Mouse (Mus musculus) heart, adult 2 months (tissue): ENCODE data around the gene Efna3. TPM values are rescaled to one million over a fixed set of nuclear protein-coding genes. Genes with fewer than 3 reads are reported as not detected.
A peak's percentile ranks its signal among the peaks of the same experiment; 100 is the strongest.

Source experiments
- DNase-seq, 2 experiments: peaks; one replicate each; pipeline ENCODE4 v3.0.0; 2021
- H3K27ac ChIP-seq: fragments of 200-600 bp; 2 replicates; pipeline ENCODE4 v1.8.1; 2022
- H3K27me3 ChIP-seq: fragments of 200-500 bp; 2 replicates; pipeline ENCODE4 v1.6.1; 2012; ENCODE audit warnings: mild to moderate bottlenecking, low read length, inconsistent platforms, mixed read lengths; ENCODE audit not compliant: control insufficient read depth, insufficient read depth
- H3K36me3 ChIP-seq: fragments of 200-500 bp; 2 replicates; pipeline ENCODE4 v1.6.1; 2012; ENCODE audit warnings: low read length, inconsistent platforms; ENCODE audit not compliant: control insufficient read depth, insufficient read depth
- H3K4me1 ChIP-seq: fragments of 200-500 bp; 2 replicates; pipeline ENCODE4 v1.6.1; 2011; ENCODE audit warnings: low read length; ENCODE audit not compliant: control insufficient read depth, insufficient read depth
- H3K4me3 ChIP-seq: fragments of 200-600 bp; 2 replicates; pipeline ENCODE4 v1.8.1; 2022
- H3K79me2 ChIP-seq: fragments of 200-500 bp; replicated peaks from 2 replicates; pipeline ENCODE4 v1.6.1; 2012; ENCODE audit warnings: mild to moderate bottlenecking, inconsistent platforms, low read length, moderate library complexity, mixed read lengths; ENCODE audit not compliant: control insufficient read depth, insufficient read depth
- H3K9ac ChIP-seq: fragments of 200-500 bp; 2 replicates; pipeline ENCODE4 v1.6.1; 2012; ENCODE audit warnings: low read depth, mild to moderate bottlenecking, control low read depth, inconsistent platforms, low read length, mixed read lengths
- CTCF ChIP-seq: fragments of 200-600 bp; IDR thresholded peaks from 2 replicates; pipeline ENCODE4 v1.8.1; 2022; ENCODE audit warnings: antibody characterized with exemption, mild to moderate bottlenecking, moderate library complexity
- EP300 ChIP-seq: fragments of 200-500 bp; IDR thresholded peaks from 2 replicates; pipeline ENCODE4 v1.6.1; 2011; ENCODE audit warnings: low read depth, low read length, control low read depth; ENCODE audit not compliant: insufficient read depth
- POLR2A ChIP-seq: fragments of 200-500 bp; IDR thresholded peaks from 2 replicates; pipeline ENCODE4 v1.6.1; 2011; ENCODE audit warnings: mild to moderate bottlenecking, low read depth, low read length, control low read depth; ENCODE audit not compliant: insufficient read depth
- WGBS: fragments of 180-500 bp; shearing (Covaris S2); methylation state at CpG from one replicate; pipeline ENCODE4 v1.1.7; 2018; 5-methylcytosine and 5-hydroxymethylcytosine counted together
- intact Hi-C: fragments of 180-260 bp; cut with DNase I; formaldehyde crosslinking; loops from one replicate; pipeline ENCODE4 v1.15.1; 2025
- polyA plus RNA-seq: library from polyadenylated mRNA; depleted of rRNA; stranded (reverse); fragments of >200 nt; gene quantifications from 2 replicates; pipeline ENCODE4 v1.2.3, GENCODE M21; 2012
- total RNA-seq, 2 experiments: library from RNA; stranded (reverse); gene quantifications; 2 replicates each; pipeline ENCODE4 v1.2.3; 2021

Efna3 gene
- total and polyA plus RNA-seq, 3 experiments, result not detected

GRCm38 (mm10) chr3:89330346-89330745, 7.6 kb upstream of the Efna3 start:
- Histone ChIP-seq H3K27ac (no peak overlapping the region), H3K4me3 (no peak overlapping the region), H3K4me1 (no peaks in the 10 kb centered on the region), H3K79me2 (no peaks in the 10 kb centered on the region), H3K9ac (no peak overlapping the region), H3K27me3 (no peaks in the 10 kb centered on the region; the same call in 1 of the 2 replicates), H3K36me3 (no peaks in the 10 kb centered on the region)
- WGBS, result 63% methylated on average over 3 of the region's 3 CpGs
- TF ChIP-seq POLR2A (no peak), CTCF (no peak), EP300 (no peak)
- no peak for DNase-seq
- intact Hi-C loops, result no loop called here

GRCm38 (mm10) chr3:89328623-89329022, 5.9 kb upstream of the Efna3 start:
- intact Hi-C loops, result no loop called here
- H3K9ac ChIP-seq, result no peak overlapping the region
- no peak for TF ChIP-seq CTCF
- no peak overlapping the region for H3K4me3 ChIP-seq
- whole genome bisulfite sequencing, result 10% methylated on average over 4 of the region's 4 CpGs
- H3K36me3 ChIP-seq, result no peaks in the 10 kb centered on the region
- no peaks in the 10 kb centered on the region for H3K4me1 ChIP-seq
- H3K27ac ChIP-seq, result no peak overlapping the region
- no peak for DNase-seq
- no peaks in the 10 kb centered on the region; the same call in 1 of the 2 replicates for H3K27me3 ChIP-seq
- H3K79me2 ChIP-seq, result no peaks in the 10 kb centered on the region

- WGBS, result 66% methylated on average over 9 of the region's 9 CpGs
- TF ChIP-seq CTCF, result no peak
- TF ChIP-seq EP300, result no peak
- no peak for TF ChIP-seq POLR2A
These were observed 4.7 kb upstream of the Efna3 start for GRCm38 (mm10) chr3:89327371-89327870.

GRCm38 (mm10) chr3:89325882-89326281, 3.1 kb upstream of the Efna3 start:
- Histone ChIP-seq H3K36me3 (no peaks in the 10 kb centered on the region), H3K4me3 (no peak overlapping the region), H3K27ac (no peak overlapping the region), H3K27me3 (peaks cover 11% of the 10 kb centered on the region), H3K9ac (no peak overlapping the region), H3K4me1 (peaks cover 2% of the 10 kb centered on the region; the same call in 1 of the 2 replicates), H3K79me2 (no peaks in the 10 kb centered on the region)
- intact Hi-C loops, result no loop called here
- 91% methylated on average over 8 of the region's 8 CpGs for WGBS
- TF ChIP-seq POLR2A (no peak), CTCF (no peak), EP300 (no peak)
- no peak for DNase-seq

More at GRCm38 (mm10) chr3:89327371-89327870, 4.7 kb upstream of the Efna3 start:
- intact Hi-C loops, result no loop called here
- Histone ChIP-seq H3K27ac (no peak overlapping the region), H3K4me1 (no peaks in the 10 kb centered on the region), H3K79me2 (no peaks in the 10 kb centered on the region), H3K9ac (no peak overlapping the region), H3K27me3 (no peaks in the 10 kb centered on the region; the same call in 1 of the 2 replicates), H3K4me3 (no peak overlapping the region), H3K36me3 (no peaks in the 10 kb centered on the region)
- no peak for DNase-seq

GRCm38 (mm10) chr3:89322131-89322500, 649 bp downstream of the Efna3 start:
- no peaks in the 10 kb centered on the region for H3K36me3 ChIP-seq
- H3K27me3 ChIP-seq, result peaks cover 28% of the 10 kb centered on the region
- no peak for DNase-seq
- H3K4me3 ChIP-seq, result peak overlapping the region; percentile 54
- TF ChIP-seq EP300 (no peak), CTCF (no peak), POLR2A (no peak)
- no peaks in the 10 kb centered on the region for H3K79me2 ChIP-seq
- 2% methylated on average over 14 of the region's 14 CpGs for WGBS
- no peak overlapping the region for H3K9ac ChIP-seq
- peaks cover 5% of the 10 kb centered on the region for H3K4me1 ChIP-seq
- H3K27ac ChIP-seq, result no peak overlapping the region
- intact Hi-C loops, result no loop called here

GRCm38 (mm10) chr3:89321183-89322130, 1.3 kb downstream of the Efna3 start:
- Histone ChIP-seq H3K4me3 (peak overlapping the region; percentile 54), H3K27me3 (peaks cover 28% of the 10 kb centered on the region), H3K79me2 (no peaks in the 10 kb centered on the region), H3K9ac (peak overlapping the region; percentile 43), H3K36me3 (no peaks in the 10 kb centered on the region), H3K27ac (no peak overlapping the region), H3K4me1 (peaks cover 6% of the 10 kb centered on the region)
- peak in 1 of 2 experiments; percentile 45 for DNase-seq
- 1% methylated on average over 63 of the region's 66 CpGs for WGBS
- TF ChIP-seq POLR2A (no peak), EP300 (no peak)
- intact Hi-C loops, result no loop called here
